Mouse (Mus musculus) neural tube, embryonic 12.5 days (tissue): ENCODE measurements around the gene Fosl1. TPM values are rescaled to one million over a fixed set of nuclear protein-coding genes. Genes with fewer than 3 reads are reported as not detected.

Experiments used
- polyA plus RNA-seq: library from polyadenylated mRNA; unstranded; fragments of >200 nt; fragmentation: Nextera tagmentation; extraction: Ambion mirVana; gene quantifications from 2 replicates; pipeline ENCODE4 v1.2.1, GENCODE M21; 2016

The Fosl1 gene
- polyA plus RNA-seq, 1 experiment from 2014 or later = not detected

Other genes with a start within 250 kb of the Fosl1 start
- 28.9 and 35.0 TPM in 2 replicates for gene Pacs1, start 174.4 kb upstream of the Fosl1 start, polyA plus RNA-seq
- gene Sf3b2, start 152.1 kb upstream of the Fosl1 start, polyA plus RNA-seq = 351 and 381 TPM in 2 replicates
- 18.6 and 19.4 TPM in 2 replicates for gene Gal3st3, start 149.2 kb upstream of the Fosl1 start, polyA plus RNA-seq
- not detected in 2 replicates for gene Catsper1, start 111.8 kb upstream of the Fosl1 start, polyA plus RNA-seq
- 3.9 and 4.1 TPM in 2 replicates for gene Cst6, start 98.0 kb upstream of the Fosl1 start, polyA plus RNA-seq
- gene Eif1ad, start 80.8 kb upstream of the Fosl1 start, polyA plus RNA-seq = 69.7 and 70.9 TPM in 2 replicates
- gene Banf1, start 80.4 kb upstream of the Fosl1 start, polyA plus RNA-seq = 344 and 354 TPM in 2 replicates
- gene Sart1, start 58.8 kb upstream of the Fosl1 start, polyA plus RNA-seq = 110 and 112 TPM in 2 replicates
- 0.24 and 0.25 TPM in 2 replicates for gene Tsga10ip, start 45.0 kb upstream of the Fosl1 start, polyA plus RNA-seq
- 270 and 298 TPM in 2 replicates for gene Drap1, start 22.6 kb upstream of the Fosl1 start, polyA plus RNA-seq
- 61.2 and 65.4 TPM in 2 replicates for gene AI837181, start 22.4 kb upstream of the Fosl1 start, polyA plus RNA-seq
- gene Ccdc85b, start 10.3 kb downstream of the Fosl1 start, polyA plus RNA-seq = 12.9 and 13.0 TPM in 2 replicates
- 142 and 145 TPM in 2 replicates for gene Fibp, start 13.1 kb downstream of the Fosl1 start, polyA plus RNA-seq
- 3.3 and 4.2 TPM in 2 replicates for gene Ctsw, start 21.0 kb downstream of the Fosl1 start, polyA plus RNA-seq
- gene Efemp2, start 26.4 kb downstream of the Fosl1 start, polyA plus RNA-seq = 58.3 and 60.3 TPM in 2 replicates
- 44.6 and 47.9 TPM in 2 replicates for gene Mus81, start 40.9 kb downstream of the Fosl1 start, polyA plus RNA-seq
- 3,361 and 3,377 TPM in 2 replicates for gene Cfl1, start 42.9 kb downstream of the Fosl1 start, polyA plus RNA-seq
- 0.32 and 0.46 TPM in 2 replicates for gene 1700020D05Rik, start 56.2 kb downstream of the Fosl1 start, polyA plus RNA-seq
- 43.1 and 47.1 TPM in 2 replicates for gene Snx32, start 63.0 kb downstream of the Fosl1 start, polyA plus RNA-seq
- gene Ovol1, start 113.1 kb downstream of the Fosl1 start, polyA plus RNA-seq = 0.29 and 0.32 TPM in 2 replicates
- 2.5 and 2.8 TPM in 2 replicates for gene Ap5b1, start 120.5 kb downstream of the Fosl1 start, polyA plus RNA-seq
- 140 and 148 TPM in 2 replicates for gene Rnaseh2c, start 154.3 kb downstream of the Fosl1 start, polyA plus RNA-seq
- 67.4 and 73.3 TPM in 2 replicates for gene Kat5, start 162.7 kb downstream of the Fosl1 start, polyA plus RNA-seq
- gene Rela, start 189.9 kb downstream of the Fosl1 start, polyA plus RNA-seq = 34.7 and 36.7 TPM in 2 replicates
- gene Sipa1, start 216.2 kb downstream of the Fosl1 start, polyA plus RNA-seq = 24.8 and 25.7 TPM in 2 replicates
- gene Map3k11, start 241.2 kb downstream of the Fosl1 start, polyA plus RNA-seq = 22.4 and 28.9 TPM in 2 replicates
- 30.3 and 32.4 TPM in 2 replicates for gene Pcnx3, start 241.4 kb downstream of the Fosl1 start, polyA plus RNA-seq